Mouse (Mus musculus) neural tube, embryonic 11.5 days (tissue): ENCODE results near the gene Pold2. TPM values are rescaled to one million over a fixed set of nuclear protein-coding genes. Genes with fewer than 3 reads are reported as not detected.
"Not testable (repeated sequence)": the region's sequence is repeated elsewhere in the genome, so short reads cannot be mapped to it uniquely, and the experiment has no call there.

Experiments
- ATAC-seq: fragments of 200-750 bp; cut with Nextera tagmentation; 2 replicates; pipeline ENCODE4 v1.8.0; 2017; ENCODE audit warnings: moderate number of reproducible peaks, mild to moderate bottlenecking, moderate TSS enrichment, moderate library complexity; ENCODE audit not compliant: insufficient read depth, low FRiP score, low TSS enrichment
- DNase-seq: peaks from one replicate; pipeline ENCODE4 v3.0.0-alpha.2; 2015; ENCODE audit warnings: low spot score
- H3K27ac ChIP-seq: fragments of 300-500 bp; sonication (generic); 2 replicates; pipeline ENCODE4 v1.5.1; 2014; ENCODE audit warnings: low read depth, mild to moderate bottlenecking, low read length
- H3K27me3 ChIP-seq: fragments of 300-500 bp; sonication (generic); 2 replicates; pipeline ENCODE4 v1.6.1; 2014; ENCODE audit warnings: mild to moderate bottlenecking, low read length, mixed read lengths; ENCODE audit not compliant: control insufficient read depth, insufficient read depth
- H3K36me3 ChIP-seq: fragments of 300-500 bp; sonication (generic); 2 replicates; pipeline ENCODE4 v1.6.1; 2014; ENCODE audit warnings: mild to moderate bottlenecking, low read length, moderate library complexity, mixed read lengths; ENCODE audit not compliant: control insufficient read depth, insufficient read depth
- H3K4me1 ChIP-seq: fragments of 300-500 bp; sonication (generic); 2 replicates; pipeline ENCODE4 v1.6.1; 2014; ENCODE audit warnings: low read length, mixed read lengths; ENCODE audit not compliant: control insufficient read depth, insufficient read depth
- H3K4me2 ChIP-seq: fragments of 300-500 bp; sonication (generic); 2 replicates; pipeline ENCODE4 v1.6.1; 2014; ENCODE audit warnings: low read depth, mild to moderate bottlenecking, moderate library complexity
- H3K4me3 ChIP-seq: fragments of 300-500 bp; sonication (generic); 2 replicates; pipeline ENCODE4 v1.5.1; 2014; ENCODE audit warnings: low read depth, low read length
- H3K9ac ChIP-seq: fragments of 300-500 bp; sonication (generic); 2 replicates; pipeline ENCODE4 v1.6.1; 2014; ENCODE audit warnings: mild to moderate bottlenecking, low read length
- H3K9me3 ChIP-seq: fragments of 300-500 bp; sonication (generic); 2 replicates; pipeline ENCODE4 v1.6.1; 2016; ENCODE audit warnings: low read length; ENCODE audit not compliant: control insufficient read depth
- WGBS: fragments of 180-500 bp; shearing (Covaris S2); extraction: QIAGEN DNeasy Blood & Tissue Kit; methylation state at CpG from one replicate; pipeline ENCODE4 v1.1.7; 2014; 5-methylcytosine and 5-hydroxymethylcytosine counted together
- polyA plus RNA-seq: library from polyadenylated mRNA; unstranded; fragments of >200 nt; fragmentation: Nextera tagmentation; extraction: Ambion mirVana; gene quantifications from 2 replicates; pipeline ENCODE4 v1.2.1, GENCODE M21; 2014

Pold2 gene
- polyA plus RNA-seq, 1 experiment from 2014 or later: 102 TPM

DNA sequence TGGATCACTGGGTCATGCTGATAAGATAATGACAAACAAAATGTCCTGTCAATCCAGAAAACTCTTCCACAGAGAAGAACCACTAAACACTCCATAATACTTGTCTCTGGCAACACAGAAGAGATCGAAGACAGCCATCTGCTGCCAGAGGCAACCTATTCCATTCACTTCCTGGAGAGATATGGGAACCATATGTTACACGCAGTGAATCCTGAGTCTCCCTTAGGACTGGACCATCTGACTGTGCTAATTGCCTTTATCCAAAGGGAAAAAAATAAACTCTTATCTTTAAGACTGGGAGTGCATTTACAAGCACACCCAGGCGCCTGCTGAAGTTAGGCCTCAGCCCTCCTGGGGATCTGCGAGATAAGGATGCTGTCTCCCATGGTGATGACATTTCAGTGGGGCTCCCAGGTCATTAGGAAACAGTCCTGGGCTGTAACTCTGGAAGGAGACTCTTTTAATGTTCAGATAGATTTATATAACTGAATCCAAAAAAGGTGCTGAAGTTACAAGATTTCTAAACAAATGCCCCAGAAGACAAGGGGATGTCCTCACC is 14.8 kb upstream of the Pold2 start:
- WGBS: 53% methylated on average over 4 of the region's 4 CpGs
- no peak for ATAC-seq

DNA sequence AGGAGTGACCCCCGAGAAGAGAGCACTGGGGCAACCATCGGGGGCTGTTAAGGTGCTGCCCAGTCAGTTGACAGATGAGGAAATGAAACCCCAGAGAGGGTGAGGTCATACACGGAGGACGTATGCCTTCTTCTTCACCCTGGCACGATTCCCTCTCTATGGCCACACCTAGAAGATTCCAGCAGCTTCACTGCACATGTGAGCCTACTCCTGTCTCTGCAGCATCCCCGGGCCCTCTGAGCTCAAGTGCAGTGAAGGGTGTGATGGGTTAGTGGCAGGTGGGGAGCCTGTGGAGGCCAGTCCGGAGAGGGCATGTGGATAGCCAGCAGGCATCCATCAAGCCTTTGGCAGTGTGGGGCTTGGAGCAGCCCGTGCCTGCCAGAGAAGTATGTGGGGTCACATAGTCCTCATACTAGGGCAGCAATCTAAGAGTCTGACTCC is 14.1 kb upstream of the Pold2 start:
- Histone ChIP-seq H3K36me3 (no peaks in the 10 kb centered on the region), H3K4me2 (no peak overlapping the region), H3K9me3 (no peaks in the 10 kb centered on the region), H3K4me1 (peaks cover 18% of the 10 kb centered on the region), H3K27ac (peak overlapping the region; percentile 34; the same call in 1 of the 2 replicates), H3K27me3 (no peaks in the 10 kb centered on the region), H3K9ac (no peak overlapping the region), H3K4me3 (no peak overlapping the region)
- DNase-seq (no peak), ATAC-seq (no peak)
- 51% methylated on average over 8 of the region's 8 CpGs for WGBS

More for the DNA sequence above, 14.8 kb upstream of the Pold2 start:
- Histone ChIP-seq H3K4me2 (no peak overlapping the region), H3K9ac (no peak overlapping the region), H3K4me1 (peaks cover 17% of the 10 kb centered on the region; the same call in 1 of the 2 replicates), H3K4me3 (no peak overlapping the region), H3K9me3 (no peaks in the 10 kb centered on the region), H3K27me3 (0 out of 2 replicates have a peak, but pooled peaks cover 4% of the 10 kb centered on the region), H3K36me3 (no peaks in the 10 kb centered on the region), H3K27ac (0 out of 2 replicates have a peak overlapping the region, but pooled peaks have one; percentile 34)
- DNase-seq: no peak

DNA sequence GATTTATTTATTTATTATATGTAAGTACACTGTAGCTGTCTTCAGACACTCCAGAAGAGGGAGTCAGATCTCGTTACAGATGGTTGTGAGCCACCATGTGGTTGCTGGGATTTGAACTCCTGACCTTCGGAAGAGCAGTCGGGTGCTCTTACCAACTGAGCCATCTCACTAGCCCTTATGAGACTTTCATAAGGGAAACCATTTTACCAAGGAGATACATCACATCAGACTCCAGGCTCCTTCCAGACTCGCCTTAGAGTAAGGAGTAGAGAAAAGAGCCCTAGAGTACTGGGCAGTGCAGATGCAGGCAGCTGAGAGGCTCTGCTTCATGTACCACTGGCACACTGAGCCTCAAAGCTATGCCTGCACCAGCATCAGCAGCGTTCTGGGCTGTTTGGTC is 10.5 kb upstream of the Pold2 start:
- not testable (repeated sequence) for H3K27ac ChIP-seq, DNase-seq, H3K9me3 ChIP-seq, H3K4me3 ChIP-seq, H3K4me2 ChIP-seq, H3K27me3 ChIP-seq, ATAC-seq, H3K9ac ChIP-seq, H3K36me3 ChIP-seq
- 62% methylated on average over 5 of the region's 5 CpGs for WGBS
- H3K4me1 ChIP-seq: peaks cover 24% of the 10 kb centered on the region

DNA sequence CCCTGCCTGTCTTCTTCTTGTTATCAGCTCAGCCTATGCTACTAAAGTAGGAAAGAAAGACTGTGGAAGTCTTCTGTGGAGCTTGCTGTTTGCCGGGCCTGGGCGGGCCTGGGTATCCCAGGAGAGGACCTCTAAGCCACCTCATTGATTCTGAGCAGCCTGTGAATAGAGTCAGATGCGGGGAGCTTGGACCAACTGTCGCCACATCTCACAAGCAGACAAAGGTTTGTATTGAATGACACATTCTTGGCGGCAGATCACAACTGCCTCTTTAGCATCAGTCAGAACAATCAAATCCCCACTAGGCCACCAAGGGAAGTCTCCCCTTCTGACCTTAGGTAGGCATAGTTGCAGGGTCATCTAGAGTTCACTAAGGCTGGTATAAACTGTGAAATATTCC is 9.2 kb upstream of the Pold2 start:
- peak overlapping the region; percentile 64 for H3K27ac ChIP-seq
- H3K4me1 ChIP-seq: peaks cover 20% of the 10 kb centered on the region
- H3K4me2 ChIP-seq: no peak overlapping the region
- peak; percentile 46 for DNase-seq
- ATAC-seq: peak; percentile 23; the same call in 1 of the 2 replicates
- H3K27me3 ChIP-seq: no peaks in the 10 kb centered on the region
- no peaks in the 10 kb centered on the region for H3K9me3 ChIP-seq
- H3K9ac ChIP-seq: no peak overlapping the region
- H3K4me3 ChIP-seq: no peak overlapping the region
- WGBS: 23% methylated on average over 5 of the region's 5 CpGs
- no peaks in the 10 kb centered on the region for H3K36me3 ChIP-seq

GRCm38 (mm10) chr11:5886187-5886586 is 8.1 kb upstream of the Pold2 start:
- no peak overlapping the region for H3K4me2 ChIP-seq
- H3K9me3 ChIP-seq: no peaks in the 10 kb centered on the region
- H3K27me3 ChIP-seq: no peaks in the 10 kb centered on the region
- no peaks in the 10 kb centered on the region for H3K36me3 ChIP-seq
- H3K9ac ChIP-seq: no peak overlapping the region
- WGBS: 25% methylated on average over 9 of the region's 9 CpGs
- DNase-seq: peak; percentile 63
- H3K27ac ChIP-seq: no peak overlapping the region; the same call in 1 of the 2 replicates
- no peak overlapping the region for H3K4me3 ChIP-seq
- no peak for ATAC-seq
- H3K4me1 ChIP-seq: peaks cover 17% of the 10 kb centered on the region

GRCm38 (mm10) chr11:5882518-5882917 is 4.4 kb upstream of the Pold2 start:
- no peaks in the 10 kb centered on the region for H3K9me3 ChIP-seq
- no peak overlapping the region for H3K4me2 ChIP-seq
- ATAC-seq: no peak
- no peak overlapping the region for H3K9ac ChIP-seq
- WGBS: 86% methylated on average over 8 of the region's 8 CpGs
- H3K4me1 ChIP-seq: peaks cover 17% of the 10 kb centered on the region
- H3K27ac ChIP-seq: no peak overlapping the region
- no peak overlapping the region for H3K4me3 ChIP-seq
- no peak for DNase-seq
- H3K36me3 ChIP-seq: no peaks in the 10 kb centered on the region
- H3K27me3 ChIP-seq: no peaks in the 10 kb centered on the region

DNA sequence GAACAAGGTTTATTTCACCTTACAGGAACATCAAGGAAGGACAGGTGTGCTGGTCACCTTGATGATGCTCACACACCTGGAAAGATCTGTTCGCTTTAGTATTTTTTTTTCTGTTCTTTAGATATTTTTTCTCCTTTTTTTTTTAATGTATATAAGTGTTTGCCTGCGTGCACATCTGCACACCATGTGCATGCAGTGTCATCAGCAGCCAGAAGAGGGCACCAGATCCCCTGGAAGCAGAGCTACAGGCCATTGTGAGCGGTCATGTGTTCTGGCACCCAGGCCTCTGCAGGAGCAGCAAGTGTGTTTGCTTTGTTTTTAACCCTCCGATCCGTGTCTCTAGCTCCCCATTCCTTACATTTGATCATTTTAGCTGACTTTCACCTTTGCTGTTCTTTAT is 1.8 kb upstream of the Pold2 start:
- no peak for ATAC-seq
- H3K27ac ChIP-seq: no peak overlapping the region
- H3K4me1 ChIP-seq: peaks cover 16% of the 10 kb centered on the region
- no peaks in the 10 kb centered on the region for H3K9me3 ChIP-seq
- H3K4me2 ChIP-seq: no peak overlapping the region
- 46% methylated on average over 5 of the region's 5 CpGs for WGBS
- no peak overlapping the region for H3K4me3 ChIP-seq
- peak; percentile 66 for DNase-seq
- no peaks in the 10 kb centered on the region for H3K27me3 ChIP-seq
- peaks cover 1% of the 10 kb centered on the region; the same call in 1 of the 2 replicates for H3K36me3 ChIP-seq
- H3K9ac ChIP-seq: no peak overlapping the region

GRCm38 (mm10) chr11:5878661-5879060 is 569 bp upstream of the Pold2 start:
- Histone ChIP-seq H3K9ac (peak overlapping the region; percentile 54), H3K9me3 (no peaks in the 10 kb centered on the region), H3K27me3 (no peaks in the 10 kb centered on the region), H3K4me2 (peak overlapping the region; percentile 61), H3K27ac (peak overlapping the region; percentile 87), H3K4me1 (peaks cover 16% of the 10 kb centered on the region), H3K4me3 (peak overlapping the region; percentile 49), H3K36me3 (peaks cover 5% of the 10 kb centered on the region; the same call in 1 of the 2 replicates)
- WGBS: 42% methylated on average over 8 of the region's 8 CpGs
- ATAC-seq (no peak; the same call in 1 of the 2 replicates), DNase-seq (no peak)

GRCm38 (mm10) chr11:5877421-5877820 is 671 bp downstream of the Pold2 start:
- Histone ChIP-seq H3K9me3 (no peaks in the 10 kb centered on the region), H3K4me1 (peaks cover 16% of the 10 kb centered on the region), H3K4me3 (peak overlapping the region; percentile 49), H3K36me3 (peaks cover 11% of the 10 kb centered on the region), H3K27ac (no peak overlapping the region), H3K4me2 (peak overlapping the region; percentile 61), H3K9ac (peak overlapping the region; percentile 35), H3K27me3 (no peaks in the 10 kb centered on the region)
- 5% methylated on average over 5 of the region's 5 CpGs for WGBS
- no peak for ATAC-seq
- DNase-seq: no peak
